Mouse (Mus musculus) heart, adult 11 months (tissue): Measurements from ENCODE around the gene Pdgfc.
A peak's percentile ranks its signal among the peaks of the same experiment; 100 is the strongest.

Experiments
- DNase-seq: peaks from one replicate; pipeline ENCODE4 v3.0.0; 2022

Pdgfc gene

DNA sequence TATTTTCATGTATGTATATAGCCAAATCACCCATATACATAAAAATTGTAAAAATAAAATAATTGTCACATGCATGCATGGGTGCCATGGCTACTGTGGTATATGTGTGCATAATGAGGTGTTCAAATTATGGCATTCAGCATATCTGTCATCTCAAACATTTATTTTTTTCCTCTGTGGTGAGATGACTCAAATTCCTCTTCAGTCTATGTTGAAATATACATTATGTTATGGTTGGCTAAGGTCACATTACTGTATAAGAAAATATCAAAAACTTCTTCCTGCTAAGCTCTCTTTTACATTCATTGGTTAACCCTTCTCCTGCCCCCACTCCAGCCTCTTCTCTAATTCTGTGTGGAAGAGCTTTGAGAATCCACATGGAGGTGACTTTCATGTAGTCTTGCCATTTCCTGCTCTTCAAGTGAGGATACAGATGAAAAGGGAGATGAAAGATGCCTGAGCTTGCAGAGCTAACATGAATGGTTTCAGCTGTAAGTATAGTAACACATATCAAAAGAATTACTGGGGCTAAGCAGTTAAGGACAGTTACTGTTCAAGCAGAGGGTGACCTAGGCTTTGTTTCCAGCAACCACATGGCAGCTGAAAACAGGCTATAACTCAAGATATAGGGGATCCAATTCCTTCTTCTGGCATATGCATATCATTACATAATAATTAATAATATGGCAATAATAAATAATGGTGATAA is 124.4 kb downstream of the Pdgfc start:
- no peak for DNase-seq

DNA sequence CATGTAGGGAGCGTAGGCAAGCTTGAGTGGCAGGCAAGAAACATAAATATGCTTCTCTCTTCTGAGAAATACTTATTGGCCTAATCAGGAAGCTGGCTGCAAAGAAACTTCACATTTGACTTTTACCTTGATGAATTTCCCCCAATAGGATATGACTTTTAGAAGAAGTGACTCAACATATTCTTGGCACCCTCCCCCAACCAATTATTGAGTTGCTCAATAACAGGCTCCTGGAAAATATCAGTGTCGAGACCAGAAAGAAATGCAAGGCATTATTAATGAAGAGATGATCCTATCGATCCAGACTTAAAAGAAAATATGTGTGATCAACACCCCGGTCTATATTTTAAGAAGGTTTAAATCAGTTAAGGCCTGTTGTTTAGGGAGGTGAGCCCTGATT is 125.9 kb downstream of the Pdgfc start:
- DNase-seq, result no peak

DNA sequence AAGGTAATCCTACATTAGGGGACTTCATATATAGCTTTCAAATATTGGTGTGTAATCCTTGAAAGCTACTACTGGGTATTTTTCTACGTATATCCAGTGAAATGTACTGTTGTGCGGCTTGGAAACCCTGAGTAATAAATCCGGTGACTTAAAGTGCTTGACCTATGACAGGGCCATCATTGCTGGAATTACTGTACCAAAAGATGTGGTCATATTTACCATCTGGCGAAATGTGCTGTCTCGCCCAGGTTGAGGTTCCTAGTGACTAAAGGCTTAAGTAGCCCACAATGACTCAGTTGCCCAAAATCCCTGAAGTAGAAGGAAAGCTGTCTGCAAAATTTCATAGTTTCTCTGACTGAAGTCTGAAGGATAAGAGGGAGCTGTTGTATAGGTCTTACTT is 127.9 kb downstream of the Pdgfc start:
- no peak for DNase-seq

DNA sequence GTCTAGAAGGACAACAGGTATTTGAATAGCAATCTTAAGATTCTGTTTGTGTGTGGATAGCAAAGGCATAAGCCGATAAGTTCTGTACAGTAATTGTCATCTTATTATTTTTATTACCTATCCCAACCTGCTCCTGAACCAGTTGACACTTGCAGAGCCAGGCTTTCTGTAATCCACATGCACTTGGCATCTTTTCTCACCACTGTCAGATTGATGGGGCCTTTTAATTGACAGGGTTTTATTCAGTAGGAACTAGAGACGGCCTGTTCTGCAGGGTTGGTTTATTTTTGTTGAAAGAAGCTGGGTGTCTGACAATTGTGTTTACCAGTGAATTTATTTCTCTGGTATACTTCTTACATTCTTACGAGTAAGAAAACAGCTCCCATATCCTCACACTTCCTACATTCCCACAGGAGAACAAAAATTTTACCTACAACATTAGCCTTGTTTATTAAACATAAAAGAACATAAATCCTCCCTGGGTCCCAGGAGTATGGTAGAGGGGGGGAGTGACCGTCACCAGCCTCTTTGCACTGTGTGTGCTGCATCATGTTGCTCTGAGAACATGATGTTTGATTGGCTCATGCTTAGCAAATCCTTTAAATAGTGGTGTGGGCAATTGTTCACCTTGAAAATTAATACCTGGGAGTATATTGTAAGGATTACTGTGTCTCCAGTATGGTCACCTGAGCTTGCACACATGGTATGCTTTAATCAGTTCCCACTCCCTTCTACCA is 134.0 kb downstream of the Pdgfc start:
- DNase-seq, result no peak

DNA sequence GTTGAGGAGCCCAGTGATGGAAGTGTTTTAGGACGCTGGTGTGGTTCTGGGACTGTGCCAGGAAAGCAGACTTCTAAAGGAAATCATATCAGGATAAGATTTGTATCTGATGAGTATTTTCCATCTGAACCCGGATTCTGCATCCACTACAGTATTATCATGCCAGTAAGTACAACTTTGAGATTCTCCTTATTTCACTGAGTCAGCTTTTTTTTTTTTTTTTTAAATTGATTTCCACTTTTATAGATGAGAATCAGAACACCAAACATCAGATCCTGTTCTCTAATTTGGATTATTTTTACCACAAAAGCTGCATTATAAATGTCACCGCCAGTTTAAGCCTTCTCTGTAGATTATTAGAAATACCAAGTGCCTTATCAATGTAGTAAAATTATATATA is 138.6 kb downstream of the Pdgfc start:
- DNase-seq, result no peak

DNA sequence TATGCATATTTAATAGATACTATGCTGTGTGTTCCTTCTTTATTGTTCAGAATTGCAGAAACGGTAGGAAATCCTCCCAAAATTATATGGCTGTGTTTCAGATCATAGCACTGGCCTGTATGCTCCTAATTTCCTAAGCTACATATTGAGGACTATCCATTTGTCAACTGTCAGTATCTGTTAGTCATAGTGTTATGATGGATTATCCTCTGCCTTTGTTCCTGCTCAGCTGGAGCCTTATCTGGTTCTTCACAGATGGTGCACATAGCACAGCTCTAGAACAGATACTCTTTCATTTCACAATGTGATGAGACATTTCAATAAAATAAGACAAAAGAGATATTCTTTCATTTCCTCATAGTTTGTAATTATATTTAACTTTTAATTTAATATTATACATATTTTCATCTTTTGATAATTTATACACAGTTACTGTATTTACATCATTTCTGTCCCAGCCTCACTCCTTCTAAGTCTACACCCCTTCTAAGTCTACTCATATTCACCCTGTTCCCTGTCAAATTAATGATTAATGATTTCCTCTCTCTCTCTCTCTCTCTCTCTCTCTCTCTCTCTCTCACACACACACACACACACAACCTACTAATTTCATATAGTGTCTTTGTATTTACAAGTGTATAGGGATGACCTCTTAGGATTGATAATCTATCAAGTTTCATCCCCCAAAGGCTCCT is 145.2 kb downstream of the Pdgfc start:
- no peak for DNase-seq

DNA sequence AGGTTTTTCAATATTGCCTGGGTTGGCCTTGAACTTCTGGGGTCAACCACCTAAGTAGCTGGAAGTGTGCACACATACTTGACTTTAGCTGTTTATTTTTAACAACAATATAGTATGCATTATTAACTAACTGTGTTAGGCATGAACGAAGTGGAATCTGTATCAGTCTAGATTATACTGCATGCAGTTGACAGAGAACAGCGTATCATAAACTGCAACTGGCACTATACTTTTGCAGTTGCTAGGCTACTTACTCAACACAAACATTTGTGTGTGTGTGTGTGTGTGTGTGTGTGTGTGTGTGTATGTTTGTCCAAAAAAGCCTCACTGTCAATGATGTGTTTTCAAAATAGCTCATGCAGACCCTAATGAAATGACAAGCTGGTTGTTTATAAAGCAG is 160.7 kb downstream of the Pdgfc start:
- no peak for DNase-seq

DNA sequence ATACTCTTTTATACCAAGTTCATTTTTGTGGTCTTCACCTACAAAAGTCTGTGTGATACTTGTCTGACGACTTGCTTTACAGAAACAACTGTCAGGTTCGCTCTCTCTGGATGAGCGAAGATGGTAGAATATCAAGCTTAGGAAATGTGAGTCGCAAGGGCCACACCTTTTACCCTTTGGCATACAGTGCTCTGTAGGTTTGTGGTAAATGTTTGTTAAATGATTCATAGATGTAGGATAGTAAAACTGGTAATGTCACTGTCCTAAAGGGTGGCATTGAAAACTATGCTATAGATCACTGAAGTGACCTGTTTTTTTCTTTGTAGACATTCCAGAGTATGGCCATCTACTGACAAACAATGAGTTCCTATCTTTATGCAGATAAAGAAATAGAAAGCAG is 161.4 kb downstream of the Pdgfc start:
- DNase-seq, result no peak

DNA sequence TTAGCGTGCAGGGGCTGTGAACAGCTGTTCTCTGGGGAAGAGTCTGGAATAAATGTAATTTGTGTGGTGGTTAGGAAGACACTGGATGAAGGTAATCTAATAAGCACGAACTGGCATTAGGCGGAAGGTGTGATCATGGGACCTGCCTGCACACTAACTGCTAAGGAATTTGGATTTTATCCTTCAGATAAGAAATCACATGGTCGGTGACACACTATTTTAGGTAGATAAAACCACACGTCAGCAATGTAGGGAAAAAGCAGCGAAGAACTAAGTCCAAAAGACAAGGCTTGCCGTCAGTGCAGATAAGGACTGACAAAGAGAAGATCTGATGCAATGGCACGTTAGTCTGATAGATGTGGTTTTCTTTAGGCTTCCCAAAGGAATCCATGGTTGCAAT is 164.4 kb downstream of the Pdgfc start:
- peak; percentile 81 for DNase-seq

DNA sequence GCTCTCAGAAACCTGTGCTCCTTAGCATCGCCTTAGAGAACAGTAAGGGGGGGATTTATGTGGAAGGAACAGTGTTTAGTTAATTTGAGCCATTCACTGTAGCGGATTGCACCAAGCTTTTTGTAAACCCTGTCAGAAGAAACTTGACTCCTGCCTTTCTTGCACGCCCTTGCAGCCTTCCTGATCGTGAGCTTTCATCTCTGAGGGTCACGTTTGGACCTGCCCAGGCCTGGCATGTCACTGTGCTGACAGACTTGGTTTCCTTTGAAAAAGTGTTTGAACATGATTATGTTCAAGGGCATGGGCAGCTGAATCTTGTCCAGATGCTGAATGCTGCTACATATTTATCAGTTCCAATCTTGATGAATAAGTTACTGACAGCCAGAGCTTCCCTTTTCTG is 169.0 kb downstream of the Pdgfc start:
- DNase-seq, result no peak

DNA sequence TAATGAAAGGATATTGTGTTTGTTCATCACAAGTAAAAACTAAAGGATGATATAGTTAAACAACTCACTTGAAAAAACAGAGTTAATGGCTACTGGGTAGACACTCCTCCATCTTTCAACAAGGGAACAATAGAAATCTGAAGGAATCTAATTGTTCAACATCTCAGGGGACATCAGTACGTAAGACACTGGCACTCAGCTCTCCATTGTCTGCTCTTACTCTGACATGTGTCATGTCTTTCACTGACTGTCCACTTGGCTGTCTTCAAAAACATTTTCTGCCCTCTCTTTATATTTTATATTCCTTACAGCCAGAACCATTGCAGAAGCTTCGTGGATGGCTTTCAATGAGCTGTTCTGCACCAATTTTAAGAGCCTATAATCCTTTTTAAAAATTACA is 172.0 kb downstream of the Pdgfc start:
- no peak for DNase-seq

DNA sequence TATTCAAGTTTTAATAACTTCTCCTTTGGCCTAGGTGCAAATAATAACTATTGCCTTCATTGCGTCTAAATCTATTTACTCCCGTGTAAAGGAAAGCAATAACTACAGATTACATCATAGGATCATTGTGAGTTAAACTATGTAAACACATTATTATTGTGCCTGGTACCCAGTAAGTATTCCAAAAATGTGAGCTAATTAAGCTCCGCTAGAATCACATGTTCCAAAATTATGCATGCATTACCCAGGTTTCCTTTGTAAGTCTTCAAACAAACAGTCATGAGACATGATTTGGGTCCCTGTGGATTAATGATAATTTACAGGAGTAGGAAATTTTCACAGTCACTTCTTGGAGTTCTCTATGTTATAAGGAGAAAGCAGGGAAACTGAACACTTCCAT is 174.9 kb downstream of the Pdgfc start:
- DNase-seq, result no peak

DNA sequence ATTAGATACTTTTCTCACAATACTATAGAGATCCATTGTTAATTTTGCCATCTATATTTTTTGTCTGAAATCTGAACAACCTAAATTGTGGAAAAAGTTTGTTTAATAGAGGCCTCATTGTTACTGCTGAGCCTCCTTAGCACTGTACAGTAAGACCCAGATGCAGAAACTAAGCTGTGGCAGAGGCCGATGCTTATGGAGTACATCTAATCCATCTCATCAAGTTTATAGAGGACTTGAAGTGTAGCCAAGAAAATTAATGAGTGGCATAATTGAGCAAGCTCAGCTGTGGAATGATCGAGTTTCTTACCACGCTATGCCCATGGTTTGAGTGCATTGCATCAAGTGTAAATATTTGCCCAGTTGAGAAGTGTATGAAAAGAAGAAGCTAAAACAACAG is 175.4 kb downstream of the Pdgfc start:
- no peak for DNase-seq

DNA sequence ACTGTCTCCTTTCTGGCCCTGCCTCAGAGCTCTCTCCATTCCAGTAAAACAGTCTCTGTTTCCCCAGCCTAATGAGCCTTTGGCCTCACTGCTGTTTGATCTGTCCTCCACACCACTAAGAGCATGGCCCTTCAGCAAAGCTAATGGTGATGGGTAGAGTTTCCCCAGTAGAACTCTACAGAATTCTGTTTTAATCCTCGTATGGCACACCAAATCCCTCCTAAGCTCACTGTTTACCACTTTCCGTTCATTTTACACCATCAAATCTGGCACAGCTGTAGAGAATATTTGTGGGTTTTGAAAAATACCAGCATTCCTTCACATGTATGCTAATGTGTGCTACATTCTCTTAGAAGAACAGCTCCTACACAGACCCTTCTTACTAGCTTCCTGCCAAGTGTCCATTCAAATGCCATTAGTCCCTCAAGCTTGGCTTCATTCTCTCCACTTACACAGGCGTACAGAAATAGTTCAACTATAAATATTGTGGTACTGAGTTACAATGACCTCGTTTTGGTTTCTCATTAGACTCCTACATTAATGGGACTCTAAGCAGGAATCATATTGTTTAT is 179.4 kb downstream of the Pdgfc start:
- no peak for DNase-seq

DNA sequence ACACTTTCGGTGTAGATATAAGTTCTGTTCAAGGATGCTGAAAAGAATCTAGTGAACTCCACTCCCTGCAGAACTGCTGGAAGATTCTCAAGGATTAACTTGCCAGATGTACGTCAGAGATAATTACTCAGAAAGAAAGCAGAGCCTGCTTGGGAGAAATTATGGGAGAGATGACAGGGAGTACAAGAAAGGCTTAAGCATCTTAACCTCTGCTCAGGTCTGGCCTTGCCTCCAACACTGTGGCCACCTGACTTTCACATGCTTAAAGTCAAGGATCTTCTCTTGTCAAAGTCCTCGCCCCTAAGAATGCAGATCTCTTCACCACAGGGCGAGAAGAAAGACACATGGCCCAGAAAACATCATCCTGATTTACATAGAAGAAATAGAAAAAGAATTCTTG is 185.5 kb downstream of the Pdgfc start:
- DNase-seq, result no peak

DNA sequence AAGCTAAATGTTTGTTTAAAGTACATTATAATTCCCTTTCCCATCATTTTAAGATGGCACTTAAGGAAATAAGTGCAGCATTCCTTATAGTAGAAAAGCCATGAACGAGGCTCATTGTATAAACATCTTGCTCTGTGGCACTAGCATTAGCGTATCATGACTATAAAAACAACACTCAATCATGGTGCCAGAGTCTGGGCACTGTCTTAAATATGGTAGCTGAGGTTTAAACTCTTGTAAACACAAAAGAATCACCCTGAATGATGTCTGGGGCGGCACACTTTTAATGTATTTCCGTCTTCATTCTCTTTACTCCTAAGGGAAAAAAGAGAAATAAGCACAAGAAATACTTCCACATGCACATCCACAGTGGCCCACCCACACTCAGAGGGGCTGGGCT is 192.1 kb downstream of the Pdgfc start:
- DNase-seq, result no peak

DNA sequence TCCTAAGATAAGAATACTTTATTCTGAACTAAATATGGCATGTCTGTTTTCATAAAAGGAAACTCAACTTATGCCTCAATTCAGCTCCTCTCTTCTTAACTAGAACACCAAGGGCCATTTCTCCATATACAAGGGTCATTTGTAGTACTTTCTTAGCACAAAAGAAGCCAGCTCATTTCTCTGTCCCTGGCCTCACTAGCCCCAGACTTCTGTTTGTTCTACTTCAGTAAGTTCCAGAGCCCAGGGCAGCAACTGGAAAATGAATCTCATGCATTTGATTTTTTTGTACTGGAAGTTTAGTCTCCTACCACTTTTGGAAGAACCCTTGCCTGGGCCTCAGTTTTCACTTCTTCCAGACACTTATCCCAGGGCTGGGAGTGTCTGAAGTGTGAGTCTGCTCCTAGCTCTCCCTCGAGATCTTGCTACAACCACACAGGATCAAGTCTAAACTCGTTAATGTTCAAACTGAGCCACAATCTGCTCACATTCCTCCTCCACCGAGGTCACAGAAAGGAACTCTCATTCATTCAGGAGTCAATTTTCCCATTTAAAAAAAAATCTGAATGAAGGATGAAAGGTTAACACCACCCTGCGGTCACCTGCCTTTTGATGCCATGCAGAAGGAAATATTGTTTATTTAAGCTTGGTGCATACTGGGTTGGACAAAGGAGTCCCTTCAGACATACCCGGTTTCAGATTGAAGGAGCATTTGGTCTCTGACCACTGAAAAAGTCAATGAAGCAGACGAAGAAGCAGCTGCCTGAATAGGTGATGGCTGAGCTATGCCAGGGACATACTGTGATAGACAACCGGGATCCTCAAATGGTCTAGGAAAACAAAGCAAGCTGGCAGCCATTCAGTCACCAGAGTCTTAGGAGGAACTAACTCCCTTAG is 206.7 kb downstream of the Pdgfc start:
- DNase-seq, result no peak

DNA sequence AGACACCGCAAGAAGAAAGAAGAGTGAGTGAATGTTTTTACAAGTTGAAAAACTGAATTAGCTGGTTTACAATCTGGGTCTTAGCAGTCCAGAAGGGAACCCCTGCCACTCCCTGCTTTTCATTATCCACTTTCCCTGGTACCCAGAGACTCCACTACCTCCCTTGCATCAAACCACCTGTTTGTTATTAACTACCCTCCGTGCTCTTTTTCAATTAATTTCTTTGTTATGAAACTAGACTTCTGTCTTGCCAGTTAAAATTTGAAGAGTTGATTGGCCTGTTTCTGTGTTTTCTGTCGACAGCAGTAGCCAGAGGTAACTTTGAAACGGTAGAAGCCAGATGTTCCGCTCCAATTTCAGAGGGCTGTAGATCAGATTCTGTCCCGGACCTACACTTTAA is 207.4 kb downstream of the Pdgfc start:
- no peak for DNase-seq

DNA sequence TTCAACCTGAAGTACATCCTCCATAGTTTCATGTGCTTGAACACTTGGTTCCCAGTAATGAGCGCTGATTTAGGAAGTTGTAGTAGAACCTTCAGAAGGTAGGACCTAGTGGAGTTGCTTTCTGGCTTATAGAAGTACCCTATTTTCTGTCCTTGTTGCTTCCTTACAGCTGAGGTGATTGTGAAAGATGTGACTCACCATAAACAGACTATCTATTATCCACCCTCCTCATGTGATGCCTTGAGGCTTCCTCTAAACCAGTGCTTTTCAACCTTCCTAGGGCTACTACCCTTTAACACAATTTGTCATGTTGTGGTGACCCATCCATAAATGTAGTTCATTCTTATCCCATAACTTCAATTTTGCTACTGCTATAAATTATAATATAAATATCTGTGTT is 226.6 kb downstream of the Pdgfc start:
- no peak for DNase-seq
